Mouse (Mus musculus): ENCODE measurements around the gene Mrps16. TPM values are rescaled to one million over a fixed set of nuclear protein-coding genes. Genes with fewer than 3 reads are reported as not detected.

Gene Mrps16
- polyA plus RNA-seq, 1 experiment from 2014 or later, result 64.9 TPM

DNA sequence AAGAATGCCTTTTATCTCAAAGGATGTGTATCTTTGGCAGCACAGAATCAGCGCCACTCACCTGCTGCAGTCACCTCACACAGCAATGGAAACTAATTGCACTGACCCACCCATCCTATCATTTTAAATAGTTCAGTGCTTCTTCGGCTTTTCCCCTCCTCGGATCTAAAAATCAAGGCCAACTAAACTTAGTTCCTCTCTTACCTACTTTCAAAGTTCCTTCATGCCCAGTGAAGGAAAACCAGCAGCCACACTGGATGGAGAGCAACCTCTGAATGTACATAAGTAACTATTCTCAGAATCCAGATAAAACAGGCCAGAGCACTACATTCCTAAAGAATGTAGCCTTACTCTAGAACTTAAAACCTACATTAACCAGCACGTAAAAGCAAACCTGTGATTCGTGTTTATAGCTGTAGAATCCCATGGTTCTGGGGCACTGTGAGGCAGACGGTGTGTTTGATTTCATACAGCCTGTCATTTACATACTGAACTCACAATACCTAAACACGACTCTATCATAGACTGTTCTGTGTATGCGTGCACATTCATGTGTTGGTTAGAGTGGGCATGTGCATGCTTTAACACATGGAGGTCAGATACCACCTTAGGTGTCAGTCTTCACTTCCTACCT lies 3.9 kb downstream of the Mrps16 start:
- Histone ChIP-seq H3K4me3 (peak overlapping the region; percentile 68), H3K27ac (no peak overlapping the region; the same call in 1 of the 2 replicates), H3K9me3 (no peaks in the 10 kb centered on the region), H3K36me3 (peaks cover 29% of the 10 kb centered on the region), H3K4me2 (peak overlapping the region; percentile 81), H3K9ac (peak overlapping the region; percentile 79), H3K27me3 (no peaks in the 10 kb centered on the region), H3K4me1 (replicated peaks) (peaks cover 49% of the 10 kb centered on the region)
- no peak for ATAC-seq (ENCODE audit: low FRiP score)
- WGBS, result 89% methylated on average over 8 of the region's 8 CpGs

GRCm38 (mm10) chr14:20388441-20389129 lies 4.8 kb downstream of the Mrps16 start, which contains the start of gene Dnajc9:
Gene Dnajc9, minus strand, starts transcription at chr14:20388910.
- under 1% methylated on average over 59 of the region's 59 CpGs for WGBS
- peaks cover 45% of the 10 kb centered on the region for H3K4me1 ChIP-seq (replicated peaks)
- peak within 1 kb of the TSS; percentile 87 for H3K27ac ChIP-seq
- H3K9ac ChIP-seq, result peak within 1 kb of the TSS; percentile 79
- H3K4me3 ChIP-seq, result peak within 1 kb of the TSS; percentile 68
- H3K36me3 ChIP-seq, result peaks cover 37% of the 10 kb centered on the region
- H3K27me3 ChIP-seq, result no peaks in the 10 kb centered on the region
- peak within 1 kb of the TSS; percentile 81 for H3K4me2 ChIP-seq
- ATAC-seq (ENCODE audit: low FRiP score), result peak; percentile 73
- no peaks in the 10 kb centered on the region for H3K9me3 ChIP-seq

- H3K9me3 ChIP-seq, result no peaks in the 10 kb centered on the region
- WGBS, result 93% methylated on average over 9 of the region's 9 CpGs
- H3K27me3 ChIP-seq, result no peaks in the 10 kb centered on the region
- no peaks in the 10 kb centered on the region for H3K4me1 ChIP-seq (replicated peaks)
- no peak overlapping the region for H3K4me3 ChIP-seq
- H3K36me3 ChIP-seq, result peaks cover 80% of the 10 kb centered on the region
- no peak for ATAC-seq (ENCODE audit: low FRiP score)
- no peak overlapping the region for H3K4me2 ChIP-seq
- H3K27ac ChIP-seq, result no peak overlapping the region
- H3K9ac ChIP-seq, result no peak overlapping the region
Measured at GRCm38 (mm10) chr14:20379753-20380430, 13.5 kb downstream of the Mrps16 start.

DNA sequence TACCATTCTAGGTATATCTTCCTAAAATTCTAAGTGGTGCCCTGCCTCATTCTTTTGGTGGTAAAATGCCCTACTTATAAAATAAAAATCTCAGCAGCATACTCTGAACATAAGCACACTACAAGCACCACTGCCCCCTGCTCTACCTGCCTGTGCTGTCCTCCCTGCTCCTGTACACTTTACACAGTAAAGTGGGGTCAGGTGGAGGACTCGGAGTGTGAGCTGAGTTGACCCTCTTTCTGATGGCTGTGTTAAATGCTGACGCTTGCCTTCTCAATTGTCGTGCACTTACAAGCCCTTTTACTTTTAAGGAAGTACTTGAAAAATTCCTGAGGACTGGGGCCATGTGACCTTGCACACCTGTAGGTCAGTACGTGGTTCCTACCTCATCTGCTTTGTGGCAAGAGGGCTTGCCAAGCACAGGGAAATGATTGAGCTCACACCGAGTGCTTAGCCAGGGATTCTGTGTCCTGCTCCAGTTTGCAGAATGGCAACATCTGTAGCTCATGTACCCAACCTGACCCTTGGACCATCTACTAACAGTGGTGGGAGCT lies 14.3 kb downstream of the Mrps16 start:
- WGBS, result 93% methylated on average over 5 of the region's 5 CpGs
- ATAC-seq (ENCODE audit: low FRiP score), result no peak
- no peak overlapping the region for H3K9ac ChIP-seq
- peaks cover 80% of the 10 kb centered on the region for H3K36me3 ChIP-seq
- H3K27ac ChIP-seq, result no peak overlapping the region
- no peaks in the 10 kb centered on the region for H3K9me3 ChIP-seq
- H3K4me1 ChIP-seq (replicated peaks), result no peaks in the 10 kb centered on the region
- no peaks in the 10 kb centered on the region for H3K27me3 ChIP-seq
- no peak overlapping the region for H3K4me3 ChIP-seq
- H3K4me2 ChIP-seq, result no peak overlapping the region

DNA sequence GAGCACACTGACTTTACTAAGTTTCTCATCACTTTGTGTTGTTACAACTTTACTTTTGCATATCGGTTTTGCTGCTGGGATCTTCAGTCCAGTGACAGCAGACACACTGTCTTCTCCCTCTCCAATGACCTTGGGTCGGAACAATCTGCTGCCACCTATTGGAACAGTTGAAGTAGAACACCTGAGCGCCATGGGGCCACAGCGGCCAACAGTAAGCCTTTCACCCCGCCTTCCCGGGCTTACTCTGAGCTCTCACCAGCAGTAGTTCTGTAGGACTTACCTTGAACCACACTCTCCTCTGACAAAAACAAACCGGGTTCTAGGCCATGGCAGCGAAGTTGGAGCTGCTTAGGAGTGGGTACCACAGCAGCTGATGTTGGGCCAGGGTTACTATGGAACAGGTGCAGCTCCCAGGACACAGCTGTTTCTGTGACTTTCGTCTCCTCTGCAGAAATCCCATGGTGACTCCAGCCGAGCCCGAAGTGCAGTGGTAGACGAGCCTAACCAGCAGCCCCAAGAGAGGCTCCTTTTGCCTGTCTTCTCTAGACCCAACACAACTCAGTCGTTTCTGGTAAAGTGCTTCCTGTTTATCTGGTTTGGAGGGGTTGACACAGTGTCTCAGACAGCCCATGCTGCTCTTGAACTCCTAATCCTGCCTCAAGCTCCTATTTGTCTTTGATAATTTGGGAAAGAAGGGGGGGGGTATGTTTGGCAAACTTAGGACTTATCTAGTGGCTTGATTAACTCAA lies 14.9 kb downstream of the Mrps16 start:
- no peaks in the 10 kb centered on the region for H3K27me3 ChIP-seq
- H3K4me3 ChIP-seq, result no peak overlapping the region
- ATAC-seq (ENCODE audit: low FRiP score), result no peak
- no peak overlapping the region for H3K27ac ChIP-seq
- peaks cover 80% of the 10 kb centered on the region for H3K36me3 ChIP-seq
- H3K9me3 ChIP-seq, result no peaks in the 10 kb centered on the region
- H3K4me2 ChIP-seq, result no peak overlapping the region
- H3K4me1 ChIP-seq (replicated peaks), result no peaks in the 10 kb centered on the region
- H3K9ac ChIP-seq, result no peak overlapping the region
- WGBS, result 47% methylated on average over 13 of the region's 13 CpGs

DNA sequence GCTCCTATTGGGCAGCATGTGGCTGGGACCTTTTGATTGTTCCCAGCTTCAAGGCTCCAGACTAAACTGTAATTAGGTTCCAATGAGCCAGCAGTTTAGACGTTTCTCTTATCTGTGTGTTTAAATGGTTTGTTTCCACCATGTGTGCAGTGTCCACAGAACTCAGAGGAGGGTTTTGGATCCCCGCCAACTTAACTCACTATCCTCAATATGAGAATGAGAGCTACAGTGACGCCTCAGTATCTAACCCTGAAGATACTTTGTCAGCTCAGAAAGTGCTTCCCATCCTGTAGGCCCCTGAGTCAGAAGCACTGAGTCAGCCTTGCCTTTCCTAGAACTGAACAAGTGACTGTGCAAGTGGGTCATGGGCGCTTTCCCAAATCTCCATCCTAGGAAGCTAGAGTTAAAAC lies 16.3 kb downstream of the Mrps16 start:
- 90% methylated on average over 4 of the region's 4 CpGs for WGBS
- H3K9me3 ChIP-seq, result no peaks in the 10 kb centered on the region
- no peak overlapping the region for H3K27ac ChIP-seq
- ATAC-seq (ENCODE audit: low FRiP score), result no peak
- no peak overlapping the region for H3K4me2 ChIP-seq
- H3K27me3 ChIP-seq, result no peaks in the 10 kb centered on the region
- peaks cover 77% of the 10 kb centered on the region for H3K36me3 ChIP-seq
- no peak overlapping the region for H3K4me3 ChIP-seq
- no peaks in the 10 kb centered on the region for H3K4me1 ChIP-seq (replicated peaks)
- H3K9ac ChIP-seq, result no peak overlapping the region

- no peak for ATAC-seq (ENCODE audit: low FRiP score)
- no peaks in the 10 kb centered on the region for H3K4me1 ChIP-seq (replicated peaks)
- no peaks in the 10 kb centered on the region for H3K27me3 ChIP-seq
- H3K9ac ChIP-seq, result no peak overlapping the region
- no peak overlapping the region for H3K27ac ChIP-seq
- H3K4me3 ChIP-seq, result no peak overlapping the region
- peaks cover 81% of the 10 kb centered on the region for H3K36me3 ChIP-seq
- H3K9me3 ChIP-seq, result no peaks in the 10 kb centered on the region
- H3K4me2 ChIP-seq, result no peak overlapping the region
- WGBS, result 90% methylated on average over 1 of the region's 1 CpGs
Measured at GRCm38 (mm10) chr14:20371854-20372253, 21.6 kb downstream of the Mrps16 start.

DNA sequence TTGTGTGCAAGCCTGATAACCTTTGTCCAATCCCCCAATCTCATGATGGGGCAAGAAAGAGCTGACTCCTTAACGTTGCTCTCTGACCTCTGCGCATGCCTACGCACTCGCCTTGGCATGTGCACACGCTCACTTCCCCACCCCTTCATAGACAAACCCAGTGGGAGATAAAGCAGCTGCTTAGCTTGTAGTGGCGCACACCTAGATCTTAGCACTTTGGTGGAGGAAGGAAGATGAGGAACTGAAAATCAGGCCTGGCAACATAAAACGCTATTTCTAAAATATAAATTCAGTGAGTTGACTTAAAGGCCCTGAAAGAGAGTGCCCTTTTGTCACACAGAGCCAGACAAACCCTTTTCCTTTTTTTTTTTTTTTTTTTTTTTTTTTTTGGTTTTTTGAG lies 22.6 kb downstream of the Mrps16 start:
- Histone ChIP-seq H3K4me2 (no peak overlapping the region), H3K27ac (no peak overlapping the region), H3K4me3 (no peak overlapping the region), H3K27me3 (no peaks in the 10 kb centered on the region), H3K4me1 (replicated peaks) (no peaks in the 10 kb centered on the region), H3K9me3 (no peaks in the 10 kb centered on the region), H3K36me3 (peaks cover 80% of the 10 kb centered on the region), H3K9ac (no peak overlapping the region)
- 89% methylated on average over 7 of the region's 7 CpGs for whole genome bisulfite sequencing
- ATAC-seq (ENCODE audit: low FRiP score), result no peak

- H3K27ac ChIP-seq, result no peak overlapping the region
- no peaks in the 10 kb centered on the region for H3K4me1 ChIP-seq (replicated peaks)
- no peak overlapping the region for H3K9ac ChIP-seq
- H3K4me2 ChIP-seq, result no peak overlapping the region
- whole genome bisulfite sequencing, result 97% methylated on average over 3 of the region's 3 CpGs
- peaks cover 84% of the 10 kb centered on the region for H3K36me3 ChIP-seq
- H3K9me3 ChIP-seq, result no peaks in the 10 kb centered on the region
- ATAC-seq (ENCODE audit: low FRiP score), result no peak
- H3K4me3 ChIP-seq, result no peak overlapping the region
- no peaks in the 10 kb centered on the region for H3K27me3 ChIP-seq
Measured at GRCm38 (mm10) chr14:20368271-20368670, 25.2 kb downstream of the Mrps16 start.

GRCm38 (mm10) chr14:20363230-20363629 lies 30.2 kb downstream of the Mrps16 start:
- Histone ChIP-seq H3K4me3 (no peak overlapping the region), H3K9ac (no peak overlapping the region), H3K27ac (no peak overlapping the region), H3K4me1 (replicated peaks) (no peaks in the 10 kb centered on the region), H3K9me3 (no peaks in the 10 kb centered on the region), H3K27me3 (no peaks in the 10 kb centered on the region), H3K4me2 (no peak overlapping the region), H3K36me3 (peaks cover 85% of the 10 kb centered on the region)
- no peak for ATAC-seq (ENCODE audit: low FRiP score)
- WGBS, result 95% methylated on average over 4 of the region's 4 CpGs

DNA sequence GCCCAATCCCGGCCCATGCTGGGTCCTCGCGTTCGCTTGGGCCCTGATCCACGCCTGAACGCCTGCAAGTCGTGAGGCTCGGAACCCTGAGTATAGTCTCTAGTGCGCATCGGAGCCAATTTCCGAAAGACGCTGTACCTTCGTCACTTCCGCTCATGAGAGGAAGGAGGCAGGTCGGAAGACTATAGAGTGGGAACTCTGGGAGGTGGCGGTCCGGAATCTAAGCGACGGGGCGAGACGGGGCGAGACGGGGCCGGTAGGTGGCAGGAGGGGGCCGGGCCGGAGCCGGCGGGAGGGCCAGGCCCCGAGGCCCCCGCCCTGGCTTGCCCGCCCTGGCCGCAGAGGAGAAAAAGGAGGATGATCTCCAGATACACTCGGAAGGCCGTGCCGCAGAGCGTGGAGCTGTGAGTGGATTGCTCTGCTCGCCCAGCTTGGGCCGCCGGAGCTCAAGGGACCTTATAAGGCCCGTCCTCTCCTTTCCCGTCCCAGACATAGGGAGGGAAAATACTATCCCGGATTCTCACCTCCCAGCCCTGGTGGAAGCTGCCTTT lies 45.4 kb downstream of the Mrps16 start, which contains the start of the genes Ecd and Fam149b:
Gene Ecd (minus strand): TSS at position 131 of the 551 bp plus-strand sequence.
Gene Fam149b (plus strand): TSS at position 172 of the 551 bp plus-strand sequence.
- Histone ChIP-seq H3K9ac (peak within 1 kb of the TSS; percentile 95), H3K9me3 (no peaks in the 10 kb centered on the region), H3K4me1 (replicated peaks) (peaks cover 34% of the 10 kb centered on the region), H3K36me3 (peaks cover 39% of the 10 kb centered on the region), H3K4me2 (peak within 1 kb of the TSS; percentile 78), H3K4me3 (peak within 1 kb of the TSS; percentile 85), H3K27me3 (no peaks in the 10 kb centered on the region), H3K27ac (peak within 1 kb of the TSS; percentile 96)
- ATAC-seq (ENCODE audit: low FRiP score), result peak; percentile 98
- WGBS, result 1% methylated on average over 41 of the region's 42 CpGs

Measured in hindbrain, embryonic 13.5 days (tissue).